Mouse (Mus musculus) embryo, embryonic 11.5 days (tissue): ENCODE data around the gene Fcrl5.

Experiments
- DNase-seq: peaks from one replicate; pipeline ENCODE4 v3.0.0-alpha.2; 2012; ENCODE audit warnings: low read depth, low spot score

The Fcrl5 gene

DNA sequence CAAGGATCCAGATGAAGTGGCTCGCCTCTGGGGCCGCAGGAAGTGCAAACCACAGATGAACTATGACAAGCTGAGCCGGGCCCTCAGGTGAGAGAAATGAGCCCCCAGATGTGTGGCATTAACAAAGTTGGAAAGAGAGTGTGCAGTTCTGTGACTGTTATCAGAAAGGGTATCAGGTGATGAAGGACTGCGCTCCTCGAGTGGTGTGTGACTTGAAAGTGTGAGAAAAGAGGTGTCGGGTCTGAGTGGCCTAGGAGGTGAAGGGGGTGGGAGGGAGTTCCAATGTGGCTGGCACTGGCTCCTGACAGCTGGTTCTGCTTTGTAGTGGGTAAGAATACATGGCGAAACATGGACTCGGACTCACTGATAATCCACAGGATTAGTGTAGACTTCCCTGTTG, 92.4 kb downstream of the Fcrl5 start:
- no peak for DNase-seq

DNA sequence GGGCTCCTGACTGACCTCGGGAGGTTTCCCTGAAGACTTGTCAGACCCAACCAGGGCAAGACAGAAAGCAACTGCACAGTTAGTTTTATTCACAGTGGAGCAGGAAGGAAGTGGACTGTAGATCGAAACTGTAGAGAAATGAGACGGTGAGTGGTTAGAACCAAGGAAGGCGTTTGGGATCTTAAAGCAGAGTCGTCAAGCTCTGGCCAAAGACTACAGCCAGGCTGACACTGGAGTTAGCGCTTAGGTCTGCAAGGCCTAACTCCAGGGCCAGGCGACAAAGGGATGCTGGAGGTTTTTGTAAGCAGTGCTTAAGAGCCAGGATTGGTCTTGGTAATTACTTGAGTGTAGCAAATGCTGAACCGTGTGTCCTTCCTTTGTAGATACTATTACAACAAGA, 93.3 kb downstream of the Fcrl5 start:
- no peak for DNase-seq

DNA sequence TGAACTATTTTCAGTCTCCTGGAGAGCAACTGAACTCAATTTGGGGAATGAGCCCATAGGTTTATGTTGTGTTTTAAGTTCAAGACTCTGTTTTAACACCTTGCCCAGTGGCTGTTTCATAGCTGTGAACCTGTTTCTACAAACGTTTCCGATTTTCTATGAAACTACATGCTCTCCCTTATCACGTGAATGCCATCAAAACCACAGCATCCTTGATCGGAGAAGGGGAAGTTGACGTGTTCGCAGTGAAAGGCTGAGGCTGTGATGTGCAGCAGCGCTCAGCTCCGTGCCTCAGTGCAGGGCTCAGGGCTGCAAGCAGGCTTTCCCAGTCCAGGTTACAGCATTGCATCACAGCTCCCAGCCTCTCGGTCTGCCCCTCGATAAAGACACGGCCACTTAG, 94.0 kb downstream of the Fcrl5 start:
- no peak for DNase-seq

DNA sequence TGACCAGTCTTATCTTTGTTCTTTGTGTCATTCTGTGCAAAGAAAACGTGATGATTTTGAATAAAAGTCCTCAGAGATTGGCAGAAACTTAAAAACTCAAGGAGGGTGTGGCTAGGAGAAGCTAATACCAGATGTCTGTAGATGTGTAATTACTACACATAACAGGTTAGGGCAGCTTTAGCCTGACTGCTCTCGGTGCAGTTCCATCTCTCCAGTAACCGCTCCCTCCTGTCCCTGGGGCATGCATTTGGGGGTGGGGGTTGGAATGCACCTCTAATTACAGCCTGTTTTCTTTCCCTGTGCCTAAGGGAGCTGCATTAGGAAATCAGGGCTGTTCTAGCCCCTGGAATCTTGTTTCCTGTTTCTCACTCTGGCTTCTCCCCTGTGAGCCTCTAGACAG, 94.7 kb downstream of the Fcrl5 start:
- no peak for DNase-seq

DNA sequence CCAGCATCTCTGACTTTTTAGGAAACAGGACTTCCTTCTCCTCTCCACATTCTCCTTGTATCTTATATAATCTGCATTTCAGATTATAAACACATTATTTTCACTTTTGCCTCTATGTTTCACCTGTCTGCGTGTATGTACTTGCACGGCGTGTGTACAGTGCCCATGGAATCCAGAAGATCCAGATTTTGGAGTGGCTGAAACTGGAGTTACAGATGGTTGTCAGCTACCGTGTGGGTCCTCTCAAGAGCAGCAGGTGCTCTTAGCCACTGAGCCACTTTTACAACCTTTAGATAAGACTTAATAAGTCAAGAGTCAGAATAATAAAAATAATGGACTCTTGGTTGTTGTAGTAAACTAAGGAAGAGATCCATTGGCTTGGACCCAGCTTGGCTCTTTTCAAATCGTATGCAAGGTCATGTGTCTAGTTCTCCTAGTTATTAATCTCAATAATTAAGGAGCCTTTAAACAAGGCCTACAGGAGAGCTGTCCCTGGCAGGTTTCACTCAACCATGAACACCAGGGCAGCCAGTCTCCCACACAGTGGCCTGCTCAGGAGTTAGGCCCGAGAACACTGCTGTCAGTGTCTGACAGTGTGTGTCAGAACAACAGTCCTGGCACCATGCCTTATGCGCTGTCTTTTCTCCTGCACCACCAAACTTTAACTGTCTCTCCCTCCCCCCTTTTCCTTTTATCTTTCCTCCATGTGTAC, 98.2 kb downstream of the Fcrl5 start:
- no peak for DNase-seq

DNA sequence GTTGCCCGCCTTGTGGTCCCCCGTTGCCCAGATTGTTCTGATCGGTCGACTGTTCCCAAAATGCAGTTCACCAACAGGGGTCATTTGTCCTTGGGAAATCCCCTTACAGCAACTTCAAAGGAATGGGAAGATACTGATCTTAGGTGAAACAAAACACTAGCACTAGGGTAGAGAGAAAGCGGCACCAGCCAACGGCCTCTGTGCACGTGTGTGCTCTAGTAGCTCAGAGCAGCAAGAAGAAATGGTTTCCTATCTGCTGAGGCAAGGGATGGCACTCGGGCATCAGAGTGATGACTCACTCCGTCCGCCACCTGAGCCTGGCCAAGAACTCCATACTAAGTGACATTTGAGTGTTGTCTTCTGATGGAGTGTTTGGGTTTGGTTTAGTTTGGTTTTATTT, 102.5 kb downstream of the Fcrl5 start:
- no peak for DNase-seq

DNA sequence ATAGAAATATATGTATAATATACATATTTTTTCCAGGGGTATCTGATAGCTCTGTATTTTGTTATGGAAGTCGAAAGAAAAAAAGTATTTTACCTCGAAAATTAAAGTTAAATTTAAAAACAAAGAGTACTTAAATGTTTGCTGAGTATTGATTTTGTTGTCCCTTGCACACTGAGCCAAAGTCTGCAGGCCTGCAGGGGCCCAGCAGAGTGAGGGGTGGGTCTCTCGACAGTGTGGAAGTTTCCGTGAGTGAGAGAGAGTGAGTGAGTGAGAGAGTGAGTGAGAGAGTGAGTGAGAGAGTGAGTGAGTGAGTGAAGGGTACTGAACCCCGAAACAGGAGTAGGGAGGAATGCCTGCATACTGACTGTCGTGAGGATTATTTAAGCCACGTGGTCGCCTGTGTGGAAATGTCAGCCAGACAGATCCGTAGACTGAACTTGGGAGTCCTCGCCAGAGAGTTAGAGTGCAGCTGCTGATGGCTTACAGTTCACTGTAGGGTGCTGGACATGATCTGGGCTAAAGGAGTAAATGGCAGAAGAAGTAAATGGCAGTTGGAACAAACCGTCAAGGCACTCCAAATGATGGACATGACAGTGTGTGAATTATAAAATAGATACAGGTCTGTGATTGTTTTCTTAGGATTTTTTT, 104.6 kb downstream of the Fcrl5 start:
- no peak for DNase-seq

DNA sequence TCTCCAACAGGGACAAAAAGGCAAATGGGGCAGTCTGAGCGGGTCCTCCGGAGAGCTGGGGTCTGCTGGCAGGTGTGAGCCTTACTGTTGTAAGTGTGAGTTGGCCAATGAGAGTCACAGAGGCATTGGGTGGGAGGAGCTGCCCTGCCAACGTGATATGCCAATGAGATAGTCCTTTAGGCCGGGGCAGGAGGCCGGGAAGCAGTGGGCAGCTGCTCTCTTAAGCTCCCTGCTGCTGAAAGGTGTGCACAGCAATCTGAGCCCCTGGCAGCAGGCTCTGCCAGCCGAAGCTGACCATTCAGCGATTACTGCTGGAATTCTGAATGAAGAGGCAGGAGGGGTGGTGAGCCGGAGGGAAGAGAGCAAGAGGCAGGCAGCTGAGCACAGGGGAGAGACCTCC, 105.1 kb downstream of the Fcrl5 start:
- DNase-seq = no peak

DNA sequence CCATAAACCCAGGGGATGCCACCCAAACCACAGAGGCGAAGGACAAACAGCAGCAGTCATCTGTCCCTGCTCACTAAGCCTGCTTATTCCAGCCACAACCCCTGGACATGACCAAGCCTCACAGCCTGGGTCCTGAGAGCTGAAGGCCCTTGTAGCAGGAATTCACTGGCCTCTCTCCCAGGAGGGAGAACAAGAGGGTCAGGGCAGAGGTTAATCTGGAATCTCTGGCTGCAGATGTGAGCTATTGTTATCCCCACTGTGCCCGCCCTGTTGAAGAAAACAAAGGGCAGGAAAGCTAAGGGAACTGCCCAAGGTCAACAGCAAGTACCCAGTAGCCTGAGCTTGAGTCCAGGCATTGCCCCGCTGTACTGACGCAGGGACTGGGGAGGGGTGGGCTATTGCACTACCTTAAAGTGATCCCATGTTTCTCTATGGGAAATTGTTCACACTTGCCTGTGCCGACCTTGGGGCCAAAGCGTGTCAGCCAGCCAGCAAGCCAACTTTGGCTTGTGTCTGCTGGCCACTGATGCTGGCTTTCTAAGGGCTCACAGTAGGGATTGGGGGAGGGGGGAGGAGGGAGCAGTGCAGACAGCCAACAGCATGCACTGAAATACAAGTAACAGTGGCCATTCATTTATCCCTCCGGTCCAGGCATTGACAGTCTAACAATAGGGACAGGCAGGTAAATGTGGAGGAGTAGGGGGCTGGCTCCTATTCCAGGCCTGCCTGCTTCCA, 107.1 kb downstream of the Fcrl5 start:
- no peak for DNase-seq

DNA sequence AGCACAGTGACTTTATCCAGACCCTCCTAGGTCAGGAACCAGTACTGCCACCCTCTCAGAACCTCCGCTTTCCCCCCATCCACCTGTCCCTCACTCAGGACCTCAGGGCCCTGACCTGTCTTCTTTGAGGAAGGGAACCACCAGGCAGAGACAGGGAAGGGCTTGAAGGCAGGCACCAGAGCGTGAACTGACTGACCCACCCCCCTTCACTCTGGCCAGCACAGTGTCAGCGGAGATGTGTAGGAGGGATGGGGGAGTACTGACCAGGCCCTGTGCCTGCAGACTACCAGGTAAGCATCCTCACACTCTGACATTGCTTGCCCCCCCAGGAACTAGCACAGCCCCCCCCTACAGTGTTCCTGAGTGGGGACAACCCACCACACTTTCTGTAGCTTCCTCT, 110.0 kb downstream of the Fcrl5 start:
- DNase-seq = no peak

DNA sequence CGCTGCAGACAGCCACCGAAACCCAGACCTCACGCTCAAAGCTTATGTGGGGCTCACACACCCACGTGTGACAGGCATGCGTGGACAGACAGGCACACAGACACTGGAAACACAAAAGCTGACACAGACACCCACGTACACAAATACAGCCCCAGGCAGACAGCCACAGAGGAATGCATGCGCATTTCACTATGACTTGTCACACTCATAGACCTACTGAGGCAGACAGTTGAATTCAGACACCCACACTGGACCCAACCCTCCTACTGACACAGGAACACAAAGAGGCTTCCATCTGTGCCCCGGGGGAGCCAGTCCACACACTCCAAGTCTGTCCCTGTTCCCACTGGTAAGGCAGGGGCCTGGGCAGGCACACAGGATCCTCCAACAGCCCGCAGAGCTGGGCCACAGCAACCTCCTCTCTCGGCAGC, 110.7 kb downstream of the Fcrl5 start:
- no peak for DNase-seq

DNA sequence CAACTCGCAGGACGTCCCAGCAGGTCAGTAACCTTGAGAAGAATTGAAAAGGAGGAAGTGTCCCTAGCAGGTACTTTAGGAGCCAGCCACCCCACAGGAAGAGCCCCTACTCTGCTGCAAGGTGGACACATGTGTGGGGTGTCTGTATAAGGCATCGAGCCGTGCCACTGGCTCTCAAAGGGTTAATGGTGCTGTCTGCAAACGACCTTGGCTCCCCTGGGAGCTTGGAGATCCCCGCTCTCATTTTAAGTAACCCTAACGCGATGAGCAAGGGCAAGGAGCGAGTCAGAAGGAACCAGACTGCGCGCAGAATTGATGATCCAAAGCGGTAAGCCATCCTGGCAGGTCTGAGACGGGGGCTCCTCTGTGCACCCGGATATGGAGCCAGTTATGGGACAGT, 114.3 kb downstream of the Fcrl5 start:
- DNase-seq = no peak
